Mouse (Mus musculus) embryo, embryonic 11 days (tissue): ENCODE measurements around the gene Pgf.

Experiments used
- DNase-seq: peaks from one replicate; pipeline ENCODE4 v3.0.0-alpha.2; 2015

The Pgf gene

DNA sequence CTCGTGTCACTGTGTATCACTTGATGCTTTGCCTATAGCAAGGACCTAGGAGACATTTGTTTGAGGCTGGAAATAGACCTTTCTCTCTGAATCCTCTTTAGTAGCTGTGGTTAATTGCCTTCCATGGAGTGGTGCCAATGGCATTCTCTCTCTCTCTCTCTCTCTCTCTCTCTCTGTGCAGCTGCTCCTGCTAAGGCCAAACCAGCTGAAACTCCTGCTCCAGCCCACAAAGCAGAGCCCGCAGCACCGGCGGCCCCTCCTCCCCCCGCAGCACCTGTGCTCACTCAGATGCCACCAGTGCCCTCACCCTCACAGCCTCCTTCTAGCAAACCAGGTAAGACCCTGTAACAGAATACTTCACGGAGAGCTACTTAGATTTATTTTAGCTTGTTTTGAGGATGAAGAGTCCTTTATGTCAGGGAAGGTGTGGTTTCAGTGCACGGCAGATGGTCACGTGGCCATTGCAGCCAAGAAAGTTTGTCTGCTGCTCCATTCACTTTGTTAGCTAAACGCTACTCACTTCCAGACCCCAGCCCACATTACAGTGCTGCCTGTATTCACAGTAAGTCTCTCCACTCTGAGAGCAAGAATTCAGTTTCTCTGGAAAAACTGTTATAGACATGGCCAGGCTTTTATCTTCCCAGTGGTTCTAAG, 55.7 kb downstream of the Pgf start:
- no peak for DNase-seq
